Mouse (Mus musculus) hindbrain, embryonic 11.5 days (tissue): ENCODE measurements around the gene Trap1. TPM values are rescaled to one million over a fixed set of nuclear protein-coding genes. Genes with fewer than 3 reads are reported as not detected.

ENCODE experiments used
- ATAC-seq: fragments of 200-750 bp; cut with Nextera tagmentation; 2 replicates; pipeline ENCODE4 v1.8.0; 2017; ENCODE audit warnings: mild to moderate bottlenecking, moderate TSS enrichment, moderate library complexity; ENCODE audit not compliant: low FRiP score
- DNase-seq: peaks from one replicate; pipeline ENCODE4 v3.0.0-alpha.2; 2015; ENCODE audit warnings: low spot score
- H3K27ac ChIP-seq: fragments of 300-500 bp; sonication (generic); 2 replicates; pipeline ENCODE4 v1.5.1; 2014; ENCODE audit warnings: mild to moderate bottlenecking, low read depth, low read length
- H3K27me3 ChIP-seq: fragments of 300-500 bp; sonication (generic); 2 replicates; pipeline ENCODE4 v1.6.1; 2014; ENCODE audit warnings: mild to moderate bottlenecking, low read length, moderate library complexity, mixed read lengths; ENCODE audit not compliant: control insufficient read depth, insufficient read depth
- H3K36me3 ChIP-seq: fragments of 300-500 bp; sonication (generic); 2 replicates; pipeline ENCODE4 v1.6.1; 2014; ENCODE audit warnings: mild to moderate bottlenecking, low read length, moderate library complexity, mixed read lengths; ENCODE audit not compliant: control insufficient read depth, insufficient read depth
- H3K4me1 ChIP-seq: fragments of 300-500 bp; sonication (generic); replicated peaks from 2 replicates; pipeline ENCODE4 v1.6.1; 2014; ENCODE audit warnings: low read length, mixed read lengths; ENCODE audit not compliant: control insufficient read depth, insufficient read depth
- H3K4me2 ChIP-seq: fragments of 300-500 bp; sonication (generic); replicated peaks from 2 replicates; pipeline ENCODE4 v1.6.1; 2014; ENCODE audit warnings: mild to moderate bottlenecking, low read depth, low read length
- H3K4me3 ChIP-seq: fragments of 300-500 bp; sonication (generic); 2 replicates; pipeline ENCODE4 v1.5.1; 2014; ENCODE audit warnings: low read depth, low read length
- H3K9ac ChIP-seq: fragments of 300-500 bp; sonication (generic); 2 replicates; pipeline ENCODE4 v1.6.1; 2014; ENCODE audit warnings: low read depth, low read length
- H3K9me3 ChIP-seq: fragments of 300-500 bp; sonication (generic); 2 replicates; pipeline ENCODE4 v1.6.1; 2016; ENCODE audit warnings: low read length; ENCODE audit not compliant: control insufficient read depth
- WGBS: fragments of 180-500 bp; shearing (Covaris S2); extraction: QIAGEN DNeasy Blood & Tissue Kit; methylation state at CpG from one replicate; pipeline ENCODE4 v1.1.7; 2014; 5-methylcytosine and 5-hydroxymethylcytosine counted together
- polyA plus RNA-seq: library from polyadenylated mRNA; unstranded; fragments of >200 nt; fragmentation: Nextera tagmentation; extraction: Ambion mirVana; gene quantifications from 2 replicates; pipeline ENCODE4 v1.2.1, GENCODE M21; 2014

Gene Trap1
- polyA plus RNA-seq, 1 experiment from 2014 or later: 73.3 TPM

DNA sequence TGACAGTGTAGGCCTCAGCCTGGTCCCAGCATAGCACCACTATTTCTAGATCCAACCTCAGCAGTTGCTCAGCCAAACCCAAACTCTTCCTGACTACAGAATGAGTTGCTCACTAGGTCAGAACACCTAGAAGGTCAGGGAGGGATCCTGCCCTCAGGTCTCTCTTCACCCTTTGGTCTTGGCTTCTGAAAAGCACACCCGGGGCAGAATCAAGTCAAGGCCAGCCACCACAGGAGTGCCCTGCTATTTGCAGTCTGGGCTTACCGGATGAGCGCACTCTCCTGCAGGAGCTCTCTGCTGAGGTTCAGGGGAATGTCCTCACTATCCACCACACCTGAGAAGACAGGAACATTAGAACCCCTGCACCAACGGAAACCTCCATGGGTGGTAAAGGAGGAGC lies 25.0 kb downstream of the Trap1 start:
- DNase-seq: no peak
- H3K27ac ChIP-seq: no peak overlapping the region
- H3K36me3 ChIP-seq: peaks cover 10% of the 10 kb centered on the region
- no peaks in the 10 kb centered on the region for H3K9me3 ChIP-seq
- H3K4me2 ChIP-seq: no peak overlapping the region
- no peaks in the 10 kb centered on the region for H3K4me1 ChIP-seq
- WGBS: 96% methylated on average over 4 of the region's 4 CpGs
- no peak for ATAC-seq
- H3K27me3 ChIP-seq: no peaks in the 10 kb centered on the region
- H3K9ac ChIP-seq: no peak overlapping the region
- no peak overlapping the region for H3K4me3 ChIP-seq

DNA sequence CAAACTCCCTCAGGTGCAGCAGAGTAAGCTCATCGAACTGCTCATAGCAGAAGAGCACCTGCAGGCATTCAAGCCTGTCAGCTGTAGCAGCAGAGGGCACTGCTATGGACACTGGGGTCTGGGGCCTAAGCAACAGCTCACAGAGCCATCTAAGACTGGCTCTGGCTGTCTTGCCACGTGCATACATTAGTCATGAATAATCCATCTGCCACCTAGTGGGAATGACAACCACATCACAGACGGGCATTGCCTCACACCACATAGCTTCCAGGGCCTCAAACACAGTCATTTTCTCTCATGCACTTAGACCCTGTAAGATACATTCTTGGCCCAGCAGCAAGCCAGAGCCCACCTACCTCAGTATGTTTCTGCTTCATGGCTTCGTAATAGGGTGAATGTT lies 32.1 kb downstream of the Trap1 start:
- no peak overlapping the region for H3K27ac ChIP-seq
- H3K27me3 ChIP-seq: no peaks in the 10 kb centered on the region
- no peaks in the 10 kb centered on the region for H3K4me1 ChIP-seq
- H3K36me3 ChIP-seq: peaks cover 3% of the 10 kb centered on the region
- DNase-seq (no peak), ATAC-seq (no peak)
- H3K4me2 ChIP-seq: no peak overlapping the region
- no peak overlapping the region for H3K4me3 ChIP-seq
- WGBS: 84% methylated on average over 4 of the region's 4 CpGs
- H3K9ac ChIP-seq: no peak overlapping the region
- no peaks in the 10 kb centered on the region for H3K9me3 ChIP-seq

DNA sequence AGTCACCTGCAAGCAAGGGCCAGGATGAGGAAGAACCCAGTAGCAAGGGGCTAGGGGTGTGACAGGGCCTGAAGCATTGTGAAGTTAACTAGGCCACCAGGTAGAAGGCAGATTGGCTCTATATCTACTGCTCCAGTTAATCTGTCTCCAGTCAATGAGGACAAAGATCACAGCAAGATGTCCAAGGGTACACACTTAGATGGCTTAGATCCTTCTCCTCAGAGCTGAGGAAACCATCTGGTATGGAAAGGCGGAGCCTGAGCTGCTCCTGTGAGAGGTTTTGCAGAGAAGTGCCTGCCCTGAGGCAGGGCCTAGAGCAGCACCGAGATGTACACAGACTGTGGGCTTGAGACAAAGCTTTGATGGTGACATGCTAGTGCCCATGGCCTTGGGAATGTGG lies 33.5 kb downstream of the Trap1 start:
- H3K4me3 ChIP-seq: no peak overlapping the region
- H3K4me2 ChIP-seq: no peak overlapping the region
- no peak overlapping the region for H3K9ac ChIP-seq
- ATAC-seq (no peak), DNase-seq (no peak)
- peaks cover 7% of the 10 kb centered on the region for H3K36me3 ChIP-seq
- no peaks in the 10 kb centered on the region for H3K4me1 ChIP-seq
- H3K27me3 ChIP-seq: no peaks in the 10 kb centered on the region
- H3K27ac ChIP-seq: no peak overlapping the region
- 100% methylated on average over 2 of the region's 2 CpGs for WGBS
- H3K9me3 ChIP-seq: no peaks in the 10 kb centered on the region

DNA sequence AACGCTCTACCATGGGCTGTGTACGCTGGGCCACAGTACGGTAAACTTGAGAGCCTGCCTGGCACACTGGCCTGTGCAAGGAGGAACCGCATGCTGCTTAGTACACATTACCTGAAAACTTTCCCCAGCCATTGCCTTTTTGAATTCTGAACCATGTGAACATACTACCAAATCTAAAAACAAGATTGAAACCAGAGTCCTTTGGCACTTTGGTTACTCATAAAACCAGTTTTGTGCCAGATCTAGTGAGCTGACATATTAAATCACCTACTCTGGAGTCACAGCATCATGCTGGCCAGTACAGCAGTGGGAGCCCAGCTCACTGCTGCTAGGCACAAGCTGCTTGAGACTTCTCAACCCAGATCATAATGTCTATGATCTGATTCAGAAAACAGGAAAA lies 36.0 kb downstream of the Trap1 start:
- Histone ChIP-seq H3K27me3 (no peaks in the 10 kb centered on the region), H3K27ac (no peak overlapping the region), H3K4me2 (no peak overlapping the region), H3K9ac (no peak overlapping the region), H3K4me1 (no peaks in the 10 kb centered on the region), H3K4me3 (no peak overlapping the region), H3K9me3 (no peaks in the 10 kb centered on the region), H3K36me3 (peaks cover 4% of the 10 kb centered on the region; the same call in 1 of the 2 replicates)
- WGBS: 98% methylated on average over 4 of the region's 4 CpGs
- ATAC-seq: no peak
- DNase-seq: no peak

DNA sequence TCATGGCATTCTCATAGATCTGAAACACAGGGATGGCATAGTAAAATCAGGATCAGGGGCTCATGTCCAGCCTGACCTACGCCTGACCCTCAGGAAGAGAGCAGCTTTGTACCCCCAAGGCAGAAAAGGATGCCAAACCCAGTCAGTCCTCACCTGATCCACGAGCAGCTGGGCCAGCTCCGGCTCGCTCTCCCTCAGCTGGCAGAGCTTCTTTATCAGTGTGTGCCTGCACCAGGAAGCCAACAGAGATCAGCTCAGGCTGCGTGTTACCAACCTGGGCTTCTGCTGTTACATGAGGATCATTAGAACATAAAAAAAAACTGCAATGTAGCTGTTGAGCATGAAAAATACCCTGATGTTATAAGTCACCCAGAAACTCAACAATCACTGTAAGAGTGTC lies 37.4 kb downstream of the Trap1 start:
- ATAC-seq (no peak), DNase-seq (no peak)
- Histone ChIP-seq H3K27ac (no peak overlapping the region), H3K4me1 (no peaks in the 10 kb centered on the region), H3K9ac (no peak overlapping the region), H3K27me3 (no peaks in the 10 kb centered on the region), H3K4me2 (no peak overlapping the region), H3K36me3 (peaks cover 4% of the 10 kb centered on the region; the same call in 1 of the 2 replicates), H3K9me3 (no peaks in the 10 kb centered on the region), H3K4me3 (no peak overlapping the region)
- WGBS: 92% methylated on average over 5 of the region's 5 CpGs

DNA sequence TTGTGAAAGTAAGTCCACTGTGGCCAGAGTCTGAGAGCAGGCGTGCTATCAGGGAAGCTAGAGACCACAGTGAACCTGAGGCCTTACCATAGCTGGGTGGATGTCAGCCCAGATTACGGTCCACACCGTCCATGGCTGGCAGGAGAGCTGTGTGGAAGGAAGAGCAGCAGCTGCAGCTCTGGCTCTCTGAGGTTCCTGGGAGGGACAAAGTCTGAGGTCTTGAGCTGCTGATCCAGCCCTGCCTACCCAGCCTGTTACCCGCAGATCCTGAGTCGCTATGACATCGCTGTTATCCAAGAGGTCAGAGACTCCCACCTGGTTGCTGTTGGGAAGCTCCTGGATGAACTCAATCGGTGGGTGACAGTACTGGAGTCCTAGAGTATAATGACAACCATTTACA lies 39.9 kb downstream of the Trap1 start:
- Histone ChIP-seq H3K9ac (no peak overlapping the region), H3K27me3 (no peaks in the 10 kb centered on the region), H3K4me2 (no peak overlapping the region), H3K27ac (no peak overlapping the region), H3K4me1 (no peaks in the 10 kb centered on the region), H3K36me3 (peaks cover 4% of the 10 kb centered on the region; the same call in 1 of the 2 replicates), H3K9me3 (no peaks in the 10 kb centered on the region), H3K4me3 (no peak overlapping the region)
- WGBS: 97% methylated on average over 7 of the region's 7 CpGs
- DNase-seq (no peak), ATAC-seq (no peak)

DNA sequence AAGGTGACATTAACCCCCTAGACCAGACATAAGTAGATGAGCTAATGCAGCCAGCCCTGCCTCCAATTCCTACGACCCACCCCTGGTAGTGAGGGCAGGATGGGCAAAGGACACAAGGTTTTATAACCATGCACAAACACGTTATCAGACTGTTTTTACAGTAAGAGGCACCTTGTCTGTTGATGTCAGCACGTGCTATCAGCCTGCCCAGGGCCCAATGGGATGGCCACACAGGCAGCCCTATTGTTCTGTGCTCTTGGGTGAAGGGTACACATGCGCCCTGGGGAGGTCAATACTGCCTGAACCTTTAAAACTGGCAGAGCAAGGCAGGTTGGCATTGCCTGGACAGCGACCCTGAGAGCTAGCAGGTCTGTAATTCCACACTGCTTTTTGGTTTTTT lies 40.8 kb downstream of the Trap1 start, which contains the start of gene Dnase1:
Dnase1 (plus strand) TSS at position 136 of the 400 bp plus-strand sequence.
- Histone ChIP-seq H3K4me3 (no peak within 1 kb of the TSS), H3K4me2 (no peak within 1 kb of the TSS), H3K9me3 (no peaks in the 10 kb centered on the region), H3K4me1 (no peaks in the 10 kb centered on the region), H3K27ac (no peak within 1 kb of the TSS), H3K9ac (no peak within 1 kb of the TSS), H3K36me3 (peaks cover 4% of the 10 kb centered on the region; the same call in 1 of the 2 replicates), H3K27me3 (no peaks in the 10 kb centered on the region)
- DNase-seq (no peak), ATAC-seq (no peak)
- WGBS: 93% methylated on average over 5 of the region's 5 CpGs

DNA sequence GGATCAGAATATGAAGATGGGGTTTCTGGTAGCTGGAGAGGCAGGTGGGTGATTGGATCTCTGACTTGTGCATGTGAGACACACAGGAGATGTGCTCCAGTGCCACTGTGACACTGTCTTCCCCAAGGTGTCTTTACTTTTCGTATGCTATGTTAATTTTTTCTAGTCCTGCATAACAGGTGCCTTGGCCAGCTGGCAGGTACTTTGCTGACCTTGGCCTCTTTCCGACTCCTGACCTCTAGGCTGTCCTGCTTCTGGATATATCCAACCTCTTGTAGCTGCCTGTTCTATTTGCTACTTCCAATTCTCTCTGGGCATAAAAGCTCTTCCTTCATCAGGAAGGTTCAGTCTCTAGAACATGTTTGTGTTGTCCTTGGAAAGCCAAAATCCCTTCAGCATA lies 42.1 kb downstream of the Trap1 start:
- Histone ChIP-seq H3K27me3 (no peaks in the 10 kb centered on the region), H3K4me1 (no peaks in the 10 kb centered on the region), H3K27ac (no peak overlapping the region), H3K9ac (no peak overlapping the region), H3K4me2 (no peak overlapping the region), H3K4me3 (no peak overlapping the region), H3K36me3 (peaks cover 4% of the 10 kb centered on the region; the same call in 1 of the 2 replicates), H3K9me3 (no peaks in the 10 kb centered on the region)
- DNase-seq: no peak
- no peak for ATAC-seq
- WGBS: 89% methylated on average over 2 of the region's 2 CpGs

DNA sequence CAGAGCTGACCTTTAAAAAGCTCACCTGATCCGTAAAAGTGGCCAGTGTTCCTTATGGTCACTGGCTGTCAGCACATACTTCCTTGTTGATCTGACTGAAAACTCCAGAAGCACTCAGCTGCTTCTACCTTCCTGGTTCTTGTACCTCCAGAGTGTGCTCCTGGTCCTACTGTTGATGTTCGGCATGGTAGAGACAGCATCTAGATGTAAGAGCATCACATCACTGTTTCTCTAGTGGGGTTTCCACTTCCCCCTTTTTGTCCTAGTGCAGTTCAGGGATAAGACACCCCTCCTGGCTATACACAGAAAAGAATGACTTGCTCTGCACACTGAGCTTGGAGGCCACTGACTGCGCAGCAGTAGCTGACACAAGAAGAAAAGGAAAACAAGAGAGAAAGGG lies 43.2 kb downstream of the Trap1 start:
- Histone ChIP-seq H3K4me2 (no peak overlapping the region), H3K27me3 (no peaks in the 10 kb centered on the region), H3K9me3 (no peaks in the 10 kb centered on the region), H3K36me3 (no peaks in the 10 kb centered on the region), H3K9ac (no peak overlapping the region), H3K4me3 (no peak overlapping the region), H3K27ac (no peak overlapping the region), H3K4me1 (no peaks in the 10 kb centered on the region)
- DNase-seq: no peak
- WGBS: 88% methylated on average over 3 of the region's 3 CpGs
- no peak for ATAC-seq
